Mouse (Mus musculus): ENCODE measurements at regions not wholly inside any gene's neighbourhood (a gene's known extent, or its start where the extent isn't known, plus 50 kb on each side); places are given as distances from the start of the nearest gene placed in this dataset.

- no peak for TF ChIP-seq E2F4 (IDR thresholded peaks at IDR 0.05; ENCODE audit: insufficient replicate concordance, low read depth, low read length)
- no peak for TF ChIP-seq UBTF (IDR thresholded peaks at IDR 0.05; ENCODE audit: low read depth, low read length)
- no peak for TF ChIP-seq CTCF (conservative IDR thresholded peaks at IDR 0.05 in 1 of 2, IDR thresholded peaks at IDR 0.05 in 1 of 2; ENCODE audit: low read depth in 2 of 2, low read length in 2 of 2)
- no peak for TF ChIP-seq RAD21 (IDR thresholded peaks at IDR 0.05; ENCODE audit: low read depth, low read length)
- no peak for TF ChIP-seq EP300 (IDR thresholded peaks at IDR 0.05; ENCODE audit: low read length)
- no peak for TF ChIP-seq POLR2A (IDR thresholded peaks at IDR 0.05; ENCODE audit: low read depth, low read length)
- no peak for TF ChIP-seq ZNF384 (IDR thresholded peaks at IDR 0.05; ENCODE audit: low read depth, low read length)
- no peak for TF ChIP-seq ELF1 (IDR thresholded peaks at IDR 0.05; ENCODE audit: low read depth, low read length)
- no peak for TF ChIP-seq USF1 (IDR thresholded peaks at IDR 0.05; ENCODE audit: low read depth, low read length)
- TF ChIP-seq TCF12 (IDR thresholded peaks at IDR 0.05; ENCODE audit: low read depth, low read length) = no peak
- no peak for TF ChIP-seq MAFK (IDR thresholded peaks at IDR 0.05; ENCODE audit: insufficient replicate concordance, low read length)
- no peak for TF ChIP-seq POLR2AphosphoS2 (IDR thresholded peaks at IDR 0.05; ENCODE audit: low read depth, low read length)
- TF ChIP-seq SIN3A (IDR thresholded peaks at IDR 0.05; ENCODE audit: low read length) = no peak
- TF ChIP-seq BHLHE40 (IDR thresholded peaks at IDR 0.05; ENCODE audit: low read depth, low read length) = no peak
Measured at GRCm38 (mm10) chr16:86222997-86223396, 321.4 kb upstream of the Adamts5 start.

Data from CH12.LX (cell line).